Mouse (Mus musculus) heart, postnatal 0 days (tissue): ENCODE results near the gene Synm. TPM values are rescaled to one million over a fixed set of nuclear protein-coding genes. Genes with fewer than 3 reads are reported as not detected.
A peak's percentile ranks its signal among the peaks of the same experiment; 100 is the strongest.

ENCODE experiments used
- ATAC-seq: fragments of 200-750 bp; cut with Nextera tagmentation; 2 replicates; pipeline ENCODE4 v1.8.0; 2017; ENCODE audit warnings: low read depth, moderate number of reproducible peaks, moderate library complexity; ENCODE audit not compliant: insufficient read depth
- DNase-seq: peaks from one replicate; pipeline ENCODE4 v3.0.0-alpha.2; 2016; ENCODE audit warnings: low spot score
- H3K27ac ChIP-seq: fragments of 300-500 bp; sonication (generic); 2 replicates; pipeline ENCODE4 v1.5.1; 2014; ENCODE audit warnings: low read depth, mild to moderate bottlenecking
- H3K27me3 ChIP-seq: fragments of 300-500 bp; sonication (generic); 2 replicates; pipeline ENCODE4 v1.6.1; 2014; ENCODE audit warnings: low read length, mixed read lengths; ENCODE audit not compliant: control insufficient read depth, insufficient read depth
- H3K36me3 ChIP-seq: fragments of 300-500 bp; sonication (generic); replicated peaks from 2 replicates; pipeline ENCODE4 v1.6.1; 2014; ENCODE audit warnings: low read length, mixed read lengths; ENCODE audit not compliant: control insufficient read depth, insufficient read depth
- H3K4me1 ChIP-seq: fragments of 300-500 bp; sonication (generic); 2 replicates; pipeline ENCODE4 v1.6.1; 2014; ENCODE audit warnings: antibody characterized with exemption; ENCODE audit not compliant: control insufficient read depth, insufficient read depth
- H3K4me2 ChIP-seq: fragments of 300-500 bp; sonication (generic); 2 replicates; pipeline ENCODE4 v1.6.1; 2014; ENCODE audit warnings: low read depth, mild to moderate bottlenecking, low read length, moderate library complexity
- H3K4me3 ChIP-seq: fragments of 300-500 bp; sonication (generic); 2 replicates; pipeline ENCODE4 v1.5.1; 2014; ENCODE audit warnings: low read depth, low read length
- H3K9ac ChIP-seq: fragments of 300-500 bp; sonication (generic); replicated peaks from 2 replicates; pipeline ENCODE4 v1.6.1; 2014; ENCODE audit warnings: low read depth, low read length, mixed read lengths
- H3K9me3 ChIP-seq: fragments of 300-500 bp; sonication (generic); replicated peaks from 2 replicates; pipeline ENCODE4 v1.6.1; 2016; ENCODE audit warnings: low read length; ENCODE audit not compliant: control insufficient read depth
- CTCF ChIP-seq: IDR thresholded peaks from 2 replicates; pipeline ENCODE4 v1.5.1; 2016; ENCODE audit warnings: antibody characterized with exemption, control low read depth, low read depth
- EP300 ChIP-seq: IDR thresholded peaks from 2 replicates; pipeline ENCODE4 v1.6.1; 2016; ENCODE audit warnings: antibody characterized with exemption, low read depth
- WGBS: fragments of 180-500 bp; shearing (Covaris S2); extraction: QIAGEN DNeasy Blood & Tissue Kit; methylation state at CpG from one replicate; pipeline ENCODE4 v1.1.7; 2014; 5-methylcytosine and 5-hydroxymethylcytosine counted together
- polyA plus RNA-seq: library from polyadenylated mRNA; unstranded; fragments of >200 nt; fragmentation: Nextera tagmentation; extraction: Ambion mirVana; gene quantifications from 2 replicates; pipeline ENCODE4 v1.2.1, GENCODE M21; 2015
- total RNA-seq: library from RNA; depleted of rRNA; stranded (reverse); fragments of >200 nt; gene quantifications from 2 replicates; pipeline ENCODE4 v1.2.3, GENCODE M21; 2014; ENCODE audit warnings: low replicate concordance

Synm gene
- total and polyA plus RNA-seq, 2 experiments from 2014 or later = 1.5 to 17.2 TPM

- Histone ChIP-seq H3K27me3 (no peaks in the 10 kb centered on the region), H3K4me1 (no peaks in the 10 kb centered on the region)
- TF ChIP-seq EP300 (no peak), CTCF (no peak)
Observed at GRCm38 (mm10) chr7:67747731-67748305, 11.7 kb downstream of the Synm start.

GRCm38 (mm10) chr7:67741706-67742105 is 17.8 kb downstream of the Synm start:
- ATAC-seq (peak; percentile 86), DNase-seq (peak; percentile 80)
- Histone ChIP-seq H3K9ac (no peak overlapping the region), H3K36me3 (no peaks in the 10 kb centered on the region), H3K4me1 (peaks cover 13% of the 10 kb centered on the region), H3K9me3 (no peaks in the 10 kb centered on the region), H3K4me2 (no peak overlapping the region), H3K4me3 (no peak overlapping the region), H3K27ac (peak overlapping the region; percentile 58), H3K27me3 (no peaks in the 10 kb centered on the region)
- TF ChIP-seq EP300 (no peak), CTCF (no peak)
- WGBS = 31% methylated on average over 7 of the region's 7 CpGs

More at GRCm38 (mm10) chr7:67747731-67748305, 11.7 kb downstream of the Synm start:
- ATAC-seq = no peak
- H3K9ac ChIP-seq = no peak overlapping the region
- no peak for DNase-seq
- H3K36me3 ChIP-seq = no peaks in the 10 kb centered on the region
- H3K4me3 ChIP-seq = no peak overlapping the region
- no peaks in the 10 kb centered on the region for H3K9me3 ChIP-seq
- no peak overlapping the region for H3K4me2 ChIP-seq
- H3K27ac ChIP-seq = no peak overlapping the region
- WGBS = 89% methylated on average over 4 of the region's 4 CpGs

GRCm38 (mm10) chr7:67740796-67741195 is 18.7 kb downstream of the Synm start:
- H3K4me1 ChIP-seq = peaks cover 13% of the 10 kb centered on the region
- DNase-seq (peak; percentile 8), ATAC-seq (no peak)
- no peak overlapping the region for H3K4me3 ChIP-seq
- H3K27me3 ChIP-seq = no peaks in the 10 kb centered on the region
- no peak overlapping the region for H3K4me2 ChIP-seq
- H3K27ac ChIP-seq = peak overlapping the region; percentile 58
- TF ChIP-seq EP300 (no peak), CTCF (no peak)
- H3K36me3 ChIP-seq = no peaks in the 10 kb centered on the region
- H3K9ac ChIP-seq = no peak overlapping the region
- WGBS = 56% methylated on average over 5 of the region's 5 CpGs
- no peaks in the 10 kb centered on the region for H3K9me3 ChIP-seq

GRCm38 (mm10) chr7:67740382-67740781 is 19.2 kb downstream of the Synm start:
- Histone ChIP-seq H3K36me3 (no peaks in the 10 kb centered on the region; the same call in 1 of the 2 replicates), H3K4me1 (peaks cover 13% of the 10 kb centered on the region), H3K27ac (no peak overlapping the region), H3K27me3 (no peaks in the 10 kb centered on the region), H3K4me3 (no peak overlapping the region), H3K9ac (no peak overlapping the region), H3K9me3 (no peaks in the 10 kb centered on the region), H3K4me2 (no peak overlapping the region)
- 83% methylated on average over 4 of the region's 4 CpGs for WGBS
- ATAC-seq = no peak
- no peak for DNase-seq
- TF ChIP-seq CTCF (no peak), EP300 (no peak)

- Histone ChIP-seq H3K4me2 (no peak overlapping the region), H3K9me3 (no peaks in the 10 kb centered on the region), H3K36me3 (peaks cover 7% of the 10 kb centered on the region; the same call in 1 of the 2 replicates), H3K27me3 (no peaks in the 10 kb centered on the region), H3K4me3 (no peak overlapping the region), H3K4me1 (peaks cover 15% of the 10 kb centered on the region), H3K27ac (no peak overlapping the region), H3K9ac (no peak overlapping the region)
- ATAC-seq (no peak), DNase-seq (no peak)
- WGBS = 33% methylated on average over 4 of the region's 4 CpGs
- TF ChIP-seq EP300 (no peak), CTCF (no peak)
Observed at GRCm38 (mm10) chr7:67732276-67732675, 27.3 kb downstream of the Synm start.

- H3K4me1 ChIP-seq = peaks cover 15% of the 10 kb centered on the region
- no peak overlapping the region for H3K9ac ChIP-seq
- DNase-seq (peak; percentile 23), ATAC-seq (no peak)
- no peak overlapping the region for H3K4me2 ChIP-seq
- H3K36me3 ChIP-seq = peaks cover 23% of the 10 kb centered on the region
- H3K4me3 ChIP-seq = no peak overlapping the region
- no peaks in the 10 kb centered on the region for H3K27me3 ChIP-seq
- H3K27ac ChIP-seq = no peak overlapping the region; the same call in 1 of the 2 replicates
- no peak for TF ChIP-seq EP300
- no peak for TF ChIP-seq CTCF
- H3K9me3 ChIP-seq = no peaks in the 10 kb centered on the region
- 48% methylated on average over 5 of the region's 5 CpGs for WGBS
Observed at GRCm38 (mm10) chr7:67730431-67731110, 29.0 kb downstream of the Synm start.
